Mouse (Mus musculus): ENCODE results near the gene Rarb. TPM values are rescaled to one million over a fixed set of nuclear protein-coding genes. Genes with fewer than 3 reads are reported as not detected.

Gene Rarb
- polyA plus RNA-seq, 1 experiment, result 19.8 TPM

GRCm38 (mm10) chr14:16639153-16639943 is 179.6 kb downstream of the Rarb start:
- DNase-seq (ENCODE audit: low read depth), result no peak
- TF ChIP-seq CTCF (IDR thresholded peaks at IDR 0.05; ENCODE audit: borderline replicate concordance, extremely low read depth, insufficient read depth, insufficient read length) (no peak), POLR2A (IDR thresholded peaks at IDR 0.05; ENCODE audit: borderline replicate concordance, extremely low read depth, insufficient read depth, insufficient read length, poor library complexity, severe bottlenecking) (no peak)

- no peak for TF ChIP-seq CTCF (IDR thresholded peaks at IDR 0.05; ENCODE audit: borderline replicate concordance, extremely low read depth, insufficient read depth, insufficient read length)
- no peak for TF ChIP-seq POLR2A (IDR thresholded peaks at IDR 0.05; ENCODE audit: borderline replicate concordance, extremely low read depth, insufficient read depth, insufficient read length, poor library complexity, severe bottlenecking)
- DNase-seq (ENCODE audit: low read depth), result no peak
Measured at GRCm38 (mm10) chr14:16613975-16614374, 205.0 kb downstream of the Rarb start.

GRCm38 (mm10) chr14:16605480-16605879 is 213.5 kb downstream of the Rarb start:
- TF ChIP-seq CTCF (IDR thresholded peaks at IDR 0.05; ENCODE audit: borderline replicate concordance, extremely low read depth, insufficient read depth, insufficient read length) (0 out of 2 replicates have a peak, but pooled peaks have one; percentile 20), POLR2A (IDR thresholded peaks at IDR 0.05; ENCODE audit: borderline replicate concordance, extremely low read depth, insufficient read depth, insufficient read length, poor library complexity, severe bottlenecking) (no peak)

GRCm38 (mm10) chr14:16604469-16605064 is 214.4 kb downstream of the Rarb start:
- DNase-seq (ENCODE audit: low read depth), result no peak
- TF ChIP-seq CTCF (IDR thresholded peaks at IDR 0.05; ENCODE audit: borderline replicate concordance, extremely low read depth, insufficient read depth, insufficient read length) (no peak), POLR2A (IDR thresholded peaks at IDR 0.05; ENCODE audit: borderline replicate concordance, extremely low read depth, insufficient read depth, insufficient read length, poor library complexity, severe bottlenecking) (no peak)

More at GRCm38 (mm10) chr14:16605480-16605879, 213.5 kb downstream of the Rarb start:
- peak; percentile 35 for DNase-seq (ENCODE audit: low read depth)

- no peak for DNase-seq (ENCODE audit: low read depth)
- no peak for TF ChIP-seq POLR2A (IDR thresholded peaks at IDR 0.05; ENCODE audit: borderline replicate concordance, extremely low read depth, insufficient read depth, insufficient read length, poor library complexity, severe bottlenecking)
- TF ChIP-seq CTCF (IDR thresholded peaks at IDR 0.05; ENCODE audit: borderline replicate concordance, extremely low read depth, insufficient read depth, insufficient read length), result no peak
Measured at GRCm38 (mm10) chr14:16603040-16603590, 215.8 kb downstream of the Rarb start.

GRCm38 (mm10) chr14:16599224-16599623 is 219.7 kb downstream of the Rarb start:
- no peak for TF ChIP-seq POLR2A (IDR thresholded peaks at IDR 0.05; ENCODE audit: borderline replicate concordance, extremely low read depth, insufficient read depth, insufficient read length, poor library complexity, severe bottlenecking)
- TF ChIP-seq CTCF (IDR thresholded peaks at IDR 0.05; ENCODE audit: borderline replicate concordance, extremely low read depth, insufficient read depth, insufficient read length), result no peak
- DNase-seq (ENCODE audit: low read depth), result peak; percentile 56

- DNase-seq (ENCODE audit: low read depth), result peak; percentile 56
- TF ChIP-seq CTCF (IDR thresholded peaks at IDR 0.05; ENCODE audit: borderline replicate concordance, extremely low read depth, insufficient read depth, insufficient read length) (no peak), POLR2A (IDR thresholded peaks at IDR 0.05; ENCODE audit: borderline replicate concordance, extremely low read depth, insufficient read depth, insufficient read length, poor library complexity, severe bottlenecking) (no peak)
Measured at GRCm38 (mm10) chr14:16598074-16598501, 220.9 kb downstream of the Rarb start.

- no peak for DNase-seq (ENCODE audit: low read depth)
- TF ChIP-seq POLR2A (IDR thresholded peaks at IDR 0.05; ENCODE audit: borderline replicate concordance, extremely low read depth, insufficient read depth, insufficient read length, poor library complexity, severe bottlenecking), result no peak
- no peak for TF ChIP-seq CTCF (IDR thresholded peaks at IDR 0.05; ENCODE audit: borderline replicate concordance, extremely low read depth, insufficient read depth, insufficient read length)
Measured at GRCm38 (mm10) chr14:16589139-16589538, 229.8 kb downstream of the Rarb start.

- DNase-seq (ENCODE audit: low read depth), result no peak
- no peak for TF ChIP-seq CTCF (IDR thresholded peaks at IDR 0.05; ENCODE audit: borderline replicate concordance, extremely low read depth, insufficient read depth, insufficient read length)
- TF ChIP-seq POLR2A (IDR thresholded peaks at IDR 0.05; ENCODE audit: borderline replicate concordance, extremely low read depth, insufficient read depth, insufficient read length, poor library complexity, severe bottlenecking), result no peak
Measured at GRCm38 (mm10) chr14:16578100-16578499, 240.9 kb downstream of the Rarb start.

GRCm38 (mm10) chr14:16577049-16577448 is 241.9 kb downstream of the Rarb start:
- TF ChIP-seq CTCF (IDR thresholded peaks at IDR 0.05; ENCODE audit: borderline replicate concordance, extremely low read depth, insufficient read depth, insufficient read length) (no peak), POLR2A (IDR thresholded peaks at IDR 0.05; ENCODE audit: borderline replicate concordance, extremely low read depth, insufficient read depth, insufficient read length, poor library complexity, severe bottlenecking) (no peak)

GRCm38 (mm10) chr14:16574925-16575721 is 243.8 kb downstream of the Rarb start:
- no peak for TF ChIP-seq POLR2A (IDR thresholded peaks at IDR 0.05; ENCODE audit: borderline replicate concordance, extremely low read depth, insufficient read depth, insufficient read length, poor library complexity, severe bottlenecking)
- TF ChIP-seq CTCF (IDR thresholded peaks at IDR 0.05; ENCODE audit: borderline replicate concordance, extremely low read depth, insufficient read depth, insufficient read length), result no peak

More at GRCm38 (mm10) chr14:16577049-16577448, 241.9 kb downstream of the Rarb start:
- DNase-seq (ENCODE audit: low read depth), result no peak

More at GRCm38 (mm10) chr14:16574925-16575721, 243.8 kb downstream of the Rarb start:
- DNase-seq (ENCODE audit: low read depth), result peak; percentile 93

Data from brain, embryonic 14.5 days (tissue).